Mouse (Mus musculus) ES-E14 (cell line): ENCODE results near the gene Galnt17. TPM values are rescaled to one million over a fixed set of nuclear protein-coding genes. Genes with fewer than 3 reads are reported as not detected.

Source experiments
- DNase-seq: peaks from one replicate; pipeline ENCODE4 v3.0.0-alpha.2; 2013; ENCODE audit warnings: low read depth, low spot score
- H3K27ac ChIP-seq: 2 replicates; pipeline ENCODE4 v1.5.1; 2012; ENCODE audit warnings: low read depth, mild to moderate bottlenecking, low read length, moderate library complexity, mixed read lengths; ENCODE audit not compliant: poor library complexity, insufficient read depth, severe bottlenecking
- H3K36me3 ChIP-seq: 2 replicates; pipeline ENCODE4 v1.6.1; 2012; ENCODE audit warnings: mild to moderate bottlenecking, low read length, moderate library complexity, mixed read lengths; ENCODE audit not compliant: control insufficient read depth, poor library complexity, insufficient read depth, severe bottlenecking
- H3K4me1 ChIP-seq, 2 experiments: fragments of 150-350 bp in 1 of 2; sonication (generic) in 1 of 2; 2 replicates each; pipeline ENCODE4 v1.6.1; 2012; ENCODE audit warnings: low read length in 2 of 2, mild to moderate bottlenecking in 1 of 2, mixed read lengths in 1 of 2; ENCODE audit not compliant: control insufficient read depth in 2 of 2, insufficient read depth in 2 of 2, poor library complexity in 1 of 2
- H3K4me3 ChIP-seq, 2 experiments: fragments of 150-350 bp in 1 of 2; sonication (generic) in 1 of 2; 2 replicates each; pipeline ENCODE4 v1.5.1; 2012; ENCODE audit warnings: low read length in 2 of 2, low read depth in 1 of 2, mild to moderate bottlenecking in 1 of 2, mixed read lengths in 1 of 2; ENCODE audit not compliant: insufficient read depth in 1 of 2, poor library complexity in 1 of 2, severe bottlenecking in 1 of 2
- H3K9ac ChIP-seq: 2 replicates; pipeline ENCODE4 v1.6.1; 2012; ENCODE audit warnings: low read depth, mild to moderate bottlenecking, low read length, mixed read lengths; ENCODE audit not compliant: poor library complexity, insufficient read depth, severe bottlenecking
- H3K9me3 ChIP-seq: fragments of 150-350 bp; sonication (generic); 2 replicates; pipeline ENCODE4 v1.6.1; 2012; ENCODE audit warnings: low read depth, mild to moderate bottlenecking, low read length; ENCODE audit not compliant: control insufficient read depth, insufficient read depth
- CHD2 ChIP-seq: IDR thresholded peaks from 2 replicates; pipeline ENCODE4 v1.6.1; 2014; ENCODE audit warnings: mild to moderate bottlenecking, low read depth, low read length, inconsistent platforms
- HCFC1 ChIP-seq: IDR thresholded peaks from 2 replicates; pipeline ENCODE4 v1.6.1; 2012; ENCODE audit warnings: low read length, inconsistent platforms, borderline replicate concordance; ENCODE audit not compliant: insufficient read depth
- MAFK ChIP-seq: IDR thresholded peaks from 2 replicates; pipeline ENCODE4 v1.6.1; 2014; ENCODE audit warnings: mild to moderate bottlenecking, low read depth, low read length, inconsistent platforms; ENCODE audit not compliant: insufficient read depth
- ZC3H11A ChIP-seq: IDR thresholded peaks from 2 replicates; pipeline ENCODE4 v1.6.1; 2012; ENCODE audit warnings: low read depth, mild to moderate bottlenecking, inconsistent platforms, low read length, borderline replicate concordance
- ZNF384 ChIP-seq: IDR thresholded peaks from 2 replicates; pipeline ENCODE4 v1.6.1; 2012; ENCODE audit warnings: low read depth, low read length, inconsistent platforms
- in situ Hi-C, 2 experiments: fragments of 600-800 bp; cut with MboI; formaldehyde crosslinking; loops; one replicate each; pipeline ENCODE4 v1.15.1; 2025; ENCODE audit warnings: low sequenced_read_pairs in 2 of 2, inconsistent platforms in 1 of 2; ENCODE audit not compliant: unreplicated experiment in 2 of 2
- total RNA-seq: library from RNA; depleted of rRNA; stranded (reverse); fragments of 300-350 nt; gene quantifications from 2 replicates; pipeline ENCODE4 v1.2.3, GENCODE M21; 2012

The Galnt17 gene
- total RNA-seq, 1 experiment, result 2.2 TPM

GRCm38 (mm10) chr5:131117391-131118040 is 190.8 kb downstream of the Galnt17 start:
- no peaks in the 10 kb centered on the region for H3K4me1 ChIP-seq
- no peak for TF ChIP-seq MAFK
- H3K9me3 ChIP-seq, result no peaks in the 10 kb centered on the region
- no peak overlapping the region for H3K27ac ChIP-seq
- no peaks in the 10 kb centered on the region for H3K36me3 ChIP-seq
- in situ Hi-C loops, result no loop called here
- no peak for DNase-seq
- H3K4me3 ChIP-seq, result no peak overlapping the region
- no peak overlapping the region for H3K9ac ChIP-seq

GRCm38 (mm10) chr5:131113850-131114470 is 194.3 kb downstream of the Galnt17 start:
- H3K9ac ChIP-seq, result no peak overlapping the region
- H3K36me3 ChIP-seq, result no peaks in the 10 kb centered on the region
- H3K27ac ChIP-seq, result no peak overlapping the region
- in situ Hi-C loops, result no loop called here
- no peak for TF ChIP-seq CHD2
- no peak for TF ChIP-seq ZNF384
- TF ChIP-seq ZC3H11A, result no peak
- TF ChIP-seq HCFC1, result no peak
- no peak overlapping the region for H3K4me3 ChIP-seq
- no peak for DNase-seq
- H3K4me1 ChIP-seq, result peaks cover 0 to 2% of the 10 kb centered on the region in 2 experiments; a peak in 2 of 4 replicates
- no peaks in the 10 kb centered on the region for H3K9me3 ChIP-seq

- Histone ChIP-seq H3K9me3 (no peaks in the 10 kb centered on the region), H3K9ac (no peak overlapping the region), H3K4me3 (no peak overlapping the region), H3K36me3 (no peaks in the 10 kb centered on the region), H3K4me1 (peaks cover 0 to 2% of the 10 kb centered on the region in 2 experiments; a peak in 2 of 4 replicates), H3K27ac (no peak overlapping the region)
- DNase-seq, result no peak
- TF ChIP-seq MAFK (no peak), ZC3H11A (0 out of 2 replicates have a peak, but pooled peaks have one; percentile 9)
- in situ Hi-C loops, result no loop called here
Measured at GRCm38 (mm10) chr5:131107188-131107587, 201.1 kb downstream of the Galnt17 start.

GRCm38 (mm10) chr5:131096824-131097223 is 211.5 kb downstream of the Galnt17 start:
- Histone ChIP-seq H3K27ac (no peak overlapping the region), H3K9ac (no peak overlapping the region), H3K4me3 (no peak overlapping the region), H3K4me1 (peaks cover 0 to 7% of the 10 kb centered on the region in 2 experiments; a peak in 3 of 4 replicates), H3K9me3 (no peaks in the 10 kb centered on the region), H3K36me3 (no peaks in the 10 kb centered on the region)
- in situ Hi-C loops, result no loop called here
- DNase-seq, result no peak
- no peak for TF ChIP-seq CHD2
- no peak for TF ChIP-seq ZC3H11A
- TF ChIP-seq MAFK, result no peak
- TF ChIP-seq ZNF384, result no peak
- no peak for TF ChIP-seq HCFC1

- DNase-seq, result peak; percentile 47
- TF ChIP-seq ZC3H11A (no peak), HCFC1 (no peak), CHD2 (no peak), MAFK (no peak), ZNF384 (no peak)
- Histone ChIP-seq H3K9ac (no peak overlapping the region), H3K4me3 (no peak overlapping the region), H3K27ac (no peak overlapping the region), H3K36me3 (no peaks in the 10 kb centered on the region), H3K9me3 (no peaks in the 10 kb centered on the region), H3K4me1 (peaks cover 0 to 7% of the 10 kb centered on the region in 2 experiments; a peak in 3 of 4 replicates)
- in situ Hi-C loops, result no loop called here
Measured at GRCm38 (mm10) chr5:131095635-131096034, 212.7 kb downstream of the Galnt17 start.
